Mouse (Mus musculus) testis, adult 2 months (tissue): ENCODE data around the gene Ptpn1.

ENCODE experiments used
- CTCF ChIP-seq: fragments of 200-500 bp; IDR thresholded peaks from 2 replicates; pipeline ENCODE4 v1.5.1; 2012; ENCODE audit warnings: low read depth, mild to moderate bottlenecking, inconsistent platforms, low read length, moderate library complexity; ENCODE audit not compliant: control insufficient read depth, insufficient read depth, insufficient replicate concordance
- POLR2A ChIP-seq: fragments of 200-500 bp; IDR thresholded peaks from 2 replicates; pipeline ENCODE4 v1.6.1; 2012; ENCODE audit warnings: low read depth, mild to moderate bottlenecking, inconsistent platforms, low read length, moderate library complexity; ENCODE audit not compliant: control insufficient read depth

DNA sequence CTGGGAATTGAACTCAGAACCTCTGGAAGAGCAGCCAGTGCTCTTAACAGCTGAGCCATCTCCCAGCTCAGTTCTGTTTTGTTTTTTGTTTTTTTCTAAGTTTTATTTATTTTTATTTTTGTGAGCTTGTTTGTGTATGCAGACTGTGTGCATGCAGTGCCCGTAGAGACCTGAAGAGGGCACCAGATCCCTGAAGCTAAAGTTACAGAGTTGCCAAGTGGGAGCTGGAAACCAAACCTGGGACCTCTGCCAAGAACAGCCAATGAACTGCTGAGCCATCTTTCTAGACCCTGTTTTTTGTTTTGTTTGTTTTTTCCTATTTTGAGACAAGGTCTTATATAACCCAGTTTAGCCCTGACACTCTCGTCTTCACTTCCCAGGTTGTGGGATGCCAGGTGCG, 96.5 kb downstream of the Ptpn1 start:
- peak; percentile 25; the same call in 1 of the 2 replicates for TF ChIP-seq CTCF
- TF ChIP-seq POLR2A: no peak
